Mouse (Mus musculus) heart, adult 18-20 months (tissue): ENCODE results near the gene Myo1d. TPM values are rescaled to one million over a fixed set of nuclear protein-coding genes. Genes with fewer than 3 reads are reported as not detected.

Source experiments
- total RNA-seq, 2 experiments: library from RNA; stranded (reverse); gene quantifications; 2 replicates each; pipeline ENCODE4 v1.2.3; 2021

The Myo1d gene
- total RNA-seq, 2 experiments from 2014 or later: 10.1 to 10.3 TPM

Other genes starting within 250 kb of the Myo1d start
- 10 to 100 TPM; 12.0 to 14.0 TPM for gene Tmem98, start 30.1 kb upstream of the Myo1d start, total RNA-seq
- not detected for gene Spaca3, start 78.3 kb upstream of the Myo1d start, total RNA-seq